Mouse (Mus musculus) brain, embryonic 18.5 days (tissue): ENCODE measurements around the gene Zbtb1.

Experiments used
- DNase-seq: peaks from one replicate; pipeline ENCODE4 v3.0.0-alpha.2; 2012; ENCODE audit warnings: low read depth, low spot score

Zbtb1 gene

GRCm38 (mm10) chr12:76369978-76370830, at the start of gene Zbtb1:
Zbtb1 (plus strand) TSS chr12:76370266.
- DNase-seq = no peak

GRCm38 (mm10) chr12:76324679-76325431, 45.2 kb upstream of the Zbtb1 start, which contains the start of gene Akap5:
Akap5 (plus strand) TSS chr12:76324891.
- DNase-seq = no peak

- DNase-seq = no peak
These were observed 43.4 kb upstream of the Zbtb1 start for GRCm38 (mm10) chr12:76326437-76327220.

GRCm38 (mm10) chr12:76328567-76329354, 41.3 kb upstream of the Zbtb1 start:
- DNase-seq = no peak

- DNase-seq = no peak
These were observed 36.4 kb upstream of the Zbtb1 start for GRCm38 (mm10) chr12:76333688-76334087.

- no peak for DNase-seq
These were observed 34.4 kb upstream of the Zbtb1 start for GRCm38 (mm10) chr12:76335641-76336040.

- no peak for DNase-seq
These were observed 33.7 kb upstream of the Zbtb1 start for GRCm38 (mm10) chr12:76336111-76336965.

- DNase-seq = no peak
These were observed 29.0 kb upstream of the Zbtb1 start for GRCm38 (mm10) chr12:76341080-76341479.

GRCm38 (mm10) chr12:76345759-76346455, 24.2 kb upstream of the Zbtb1 start:
- DNase-seq = no peak

- DNase-seq = no peak
These were observed 20.3 kb upstream of the Zbtb1 start for GRCm38 (mm10) chr12:76349680-76350220.

GRCm38 (mm10) chr12:76360868-76361267, 9.2 kb upstream of the Zbtb1 start:
- no peak for DNase-seq

- no peak for DNase-seq
These were observed 8.4 kb upstream of the Zbtb1 start for GRCm38 (mm10) chr12:76361405-76362302.

GRCm38 (mm10) chr12:76362303-76362676, 7.8 kb upstream of the Zbtb1 start:
- DNase-seq = no peak

GRCm38 (mm10) chr12:76366276-76366675, 3.8 kb upstream of the Zbtb1 start:
- no peak for DNase-seq

GRCm38 (mm10) chr12:76367096-76367995, 2.7 kb upstream of the Zbtb1 start:
- no peak for DNase-seq

- no peak for DNase-seq
These were observed 1.8 kb upstream of the Zbtb1 start for GRCm38 (mm10) chr12:76368201-76368789.

- no peak for DNase-seq
These were observed 1.3 kb upstream of the Zbtb1 start for GRCm38 (mm10) chr12:76368790-76369205.
